Mouse (Mus musculus) neural tube, embryonic 14.5 days (tissue): Measurements from ENCODE around the gene Robo1. TPM values are rescaled to one million over a fixed set of nuclear protein-coding genes. Genes with fewer than 3 reads are reported as not detected.

Source experiments
- ATAC-seq: fragments of 200-750 bp; cut with Nextera tagmentation; 2 replicates; pipeline ENCODE4 v1.8.0; 2017; ENCODE audit warnings: low read depth, mild to moderate bottlenecking, moderate TSS enrichment, moderate library complexity
- H3K27ac ChIP-seq: fragments of 300-500 bp; sonication (generic); 2 replicates; pipeline ENCODE4 v1.5.1; 2014; ENCODE audit warnings: low read depth, mild to moderate bottlenecking, control low read depth, low read length, moderate library complexity, mixed read lengths
- H3K27me3 ChIP-seq: fragments of 300-500 bp; sonication (generic); 2 replicates; pipeline ENCODE4 v1.6.1; 2014; ENCODE audit warnings: low read length; ENCODE audit not compliant: control insufficient read depth, insufficient read depth
- H3K36me3 ChIP-seq: fragments of 300-500 bp; sonication (generic); 2 replicates; pipeline ENCODE4 v1.6.1; 2014; ENCODE audit warnings: low read length, mixed read lengths; ENCODE audit not compliant: control insufficient read depth, insufficient read depth
- H3K4me1 ChIP-seq: fragments of 300-500 bp; sonication (generic); 2 replicates; pipeline ENCODE4 v1.6.1; 2014; ENCODE audit warnings: low read length; ENCODE audit not compliant: control insufficient read depth, insufficient read depth
- H3K4me2 ChIP-seq: fragments of 300-500 bp; sonication (generic); 2 replicates; pipeline ENCODE4 v1.6.1; 2014; ENCODE audit warnings: mild to moderate bottlenecking, low read depth, low read length, control low read depth
- H3K4me3 ChIP-seq: fragments of 300-500 bp; sonication (generic); 2 replicates; pipeline ENCODE4 v1.5.1; 2014; ENCODE audit warnings: low read depth, low read length, control low read depth, mixed read lengths
- H3K9ac ChIP-seq: fragments of 300-500 bp; sonication (generic); replicated peaks from 2 replicates; pipeline ENCODE4 v1.6.1; 2014; ENCODE audit warnings: low read depth, mild to moderate bottlenecking, control low read depth, low read length, mixed read lengths
- H3K9me3 ChIP-seq: fragments of 300-500 bp; sonication (generic); 2 replicates; pipeline ENCODE4 v1.6.1; 2016; ENCODE audit warnings: low read length; ENCODE audit not compliant: control insufficient read depth
- WGBS: fragments of 180-500 bp; shearing (Covaris S2); extraction: QIAGEN DNeasy Blood & Tissue Kit; methylation state at CpG from one replicate; pipeline ENCODE4 v1.1.7; 2014; 5-methylcytosine and 5-hydroxymethylcytosine counted together
- polyA plus RNA-seq: library from polyadenylated mRNA; unstranded; fragments of >200 nt; fragmentation: Nextera tagmentation; extraction: Ambion mirVana; gene quantifications from 2 replicates; pipeline ENCODE4 v1.2.1, GENCODE M21; 2014

The Robo1 gene
- polyA plus RNA-seq, 1 experiment from 2014 or later: 46.2 TPM

- ATAC-seq: no peak
- Histone ChIP-seq H3K27me3 (no peaks in the 10 kb centered on the region), H3K9ac (no peak overlapping the region), H3K4me3 (no peak overlapping the region), H3K4me1 (0 out of 2 replicates have a peak, but pooled peaks cover 4% of the 10 kb centered on the region), H3K36me3 (no peaks in the 10 kb centered on the region), H3K9me3 (no peaks in the 10 kb centered on the region), H3K27ac (no peak overlapping the region), H3K4me2 (no peak overlapping the region)
- WGBS: 35% methylated on average over 7 of the region's 7 CpGs
Observed at GRCm38 (mm10) chr16:72412879-72413278, 104.8 kb downstream of the Robo1 start.

- Histone ChIP-seq H3K36me3 (no peaks in the 10 kb centered on the region), H3K4me1 (no peaks in the 10 kb centered on the region), H3K27ac (no peak overlapping the region), H3K9me3 (no peaks in the 10 kb centered on the region), H3K27me3 (no peaks in the 10 kb centered on the region), H3K4me3 (no peak overlapping the region), H3K4me2 (no peak overlapping the region), H3K9ac (no peak overlapping the region)
- 75% methylated on average over 5 of the region's 5 CpGs for WGBS
- ATAC-seq: no peak
Observed at GRCm38 (mm10) chr16:72419328-72420066, 111.4 kb downstream of the Robo1 start.

GRCm38 (mm10) chr16:72422426-72422825 lies 114.3 kb downstream of the Robo1 start:
- H3K4me2 ChIP-seq: no peak overlapping the region
- H3K27ac ChIP-seq: no peak overlapping the region
- ATAC-seq: no peak
- H3K9me3 ChIP-seq: no peaks in the 10 kb centered on the region
- H3K36me3 ChIP-seq: no peaks in the 10 kb centered on the region
- H3K27me3 ChIP-seq: no peaks in the 10 kb centered on the region
- H3K4me1 ChIP-seq: no peaks in the 10 kb centered on the region
- no peak overlapping the region for H3K9ac ChIP-seq
- no peak overlapping the region for H3K4me3 ChIP-seq
- 82% methylated on average over 4 of the region's 4 CpGs for WGBS

GRCm38 (mm10) chr16:72434396-72434795 lies 126.3 kb downstream of the Robo1 start:
- H3K9ac ChIP-seq: no peak overlapping the region
- no peaks in the 10 kb centered on the region for H3K36me3 ChIP-seq
- no peak for ATAC-seq
- no peaks in the 10 kb centered on the region for H3K4me1 ChIP-seq
- H3K9me3 ChIP-seq: no peaks in the 10 kb centered on the region
- no peaks in the 10 kb centered on the region for H3K27me3 ChIP-seq
- H3K27ac ChIP-seq: no peak overlapping the region
- no peak overlapping the region for H3K4me3 ChIP-seq
- H3K4me2 ChIP-seq: no peak overlapping the region

- Histone ChIP-seq H3K27me3 (no peaks in the 10 kb centered on the region), H3K27ac (no peak overlapping the region), H3K9me3 (no peaks in the 10 kb centered on the region), H3K4me1 (no peaks in the 10 kb centered on the region), H3K4me3 (no peak overlapping the region), H3K9ac (no peak overlapping the region), H3K4me2 (no peak overlapping the region), H3K36me3 (no peaks in the 10 kb centered on the region)
- no peak for ATAC-seq
- WGBS: 64% methylated on average over 18 of the region's 18 CpGs
Observed at GRCm38 (mm10) chr16:72444428-72445135, 136.5 kb downstream of the Robo1 start.

- Histone ChIP-seq H3K4me2 (no peak overlapping the region), H3K4me1 (no peaks in the 10 kb centered on the region), H3K36me3 (no peaks in the 10 kb centered on the region), H3K4me3 (no peak overlapping the region), H3K9ac (no peak overlapping the region), H3K27ac (no peak overlapping the region), H3K9me3 (no peaks in the 10 kb centered on the region), H3K27me3 (no peaks in the 10 kb centered on the region)
- WGBS: 52% methylated on average over 10 of the region's 10 CpGs
- no peak for ATAC-seq
Observed at GRCm38 (mm10) chr16:72458155-72458554, 150.0 kb downstream of the Robo1 start.

GRCm38 (mm10) chr16:72458576-72458975 lies 150.5 kb downstream of the Robo1 start:
- Histone ChIP-seq H3K4me2 (no peak overlapping the region), H3K4me1 (no peaks in the 10 kb centered on the region), H3K9ac (no peak overlapping the region), H3K4me3 (no peak overlapping the region), H3K27ac (no peak overlapping the region), H3K9me3 (no peaks in the 10 kb centered on the region), H3K27me3 (no peaks in the 10 kb centered on the region), H3K36me3 (no peaks in the 10 kb centered on the region)
- no peak for ATAC-seq
- 55% methylated on average over 10 of the region's 10 CpGs for WGBS

GRCm38 (mm10) chr16:72465696-72466095 lies 157.6 kb downstream of the Robo1 start:
- Histone ChIP-seq H3K27me3 (no peaks in the 10 kb centered on the region), H3K9me3 (no peaks in the 10 kb centered on the region), H3K9ac (no peak overlapping the region), H3K4me1 (no peaks in the 10 kb centered on the region), H3K4me2 (no peak overlapping the region), H3K36me3 (no peaks in the 10 kb centered on the region), H3K4me3 (no peak overlapping the region), H3K27ac (no peak overlapping the region)
- WGBS: 56% methylated on average over 3 of the region's 3 CpGs
- ATAC-seq: no peak

- H3K27ac ChIP-seq: peak overlapping the region; percentile 34; the same call in 1 of the 2 replicates
- ATAC-seq: peak; percentile 81
- 26% methylated on average over 2 of the region's 2 CpGs for WGBS
Observed at GRCm38 (mm10) chr16:72470037-72470673, 162.0 kb downstream of the Robo1 start.

More at GRCm38 (mm10) chr16:72470037-72470673, 162.0 kb downstream of the Robo1 start:
- H3K36me3 ChIP-seq: no peaks in the 10 kb centered on the region
- H3K4me3 ChIP-seq: no peak overlapping the region
- H3K4me1 ChIP-seq: no peaks in the 10 kb centered on the region
- H3K4me2 ChIP-seq: no peak overlapping the region
- H3K27me3 ChIP-seq: no peaks in the 10 kb centered on the region
- H3K9me3 ChIP-seq: no peaks in the 10 kb centered on the region
- H3K9ac ChIP-seq: no peak overlapping the region
